Mouse (Mus musculus) erythroid progenitor cell, adult 5-6 weeks (primary cell): ENCODE measurements around the gene Tmem259. TPM values are rescaled to one million over a fixed set of nuclear protein-coding genes. Genes with fewer than 3 reads are reported as not detected.
A peak's percentile ranks its signal among the peaks of the same experiment; 100 is the strongest.

Experiments used
- ATAC-seq: replicated peaks from 2 replicates; pipeline ENCODE4 v1.8.0; 2016; ENCODE audit warnings: moderate number of reproducible peaks, mild to moderate bottlenecking, moderate TSS enrichment, inconsistent platforms; ENCODE audit not compliant: poor library complexity, low FRiP score, severe bottlenecking
- total RNA-seq, 2 experiments: library from RNA; stranded (forward) in 1 of 2; stranded (reverse) in 1 of 2; fragments of 150-400 nt in 1 of 2; fragments of 186-747, 209-891 nt in 1 of 2; gene quantifications; 2 replicates each; pipeline versions ENCODE4 v1.2.3 to v1.2.4; 2015 to 2017; ENCODE audit warnings: low replicate concordance in 2 of 2

The Tmem259 gene
- total RNA-seq, 2 experiments from 2014 or later = 49.2 to 57.0 TPM

DNA sequence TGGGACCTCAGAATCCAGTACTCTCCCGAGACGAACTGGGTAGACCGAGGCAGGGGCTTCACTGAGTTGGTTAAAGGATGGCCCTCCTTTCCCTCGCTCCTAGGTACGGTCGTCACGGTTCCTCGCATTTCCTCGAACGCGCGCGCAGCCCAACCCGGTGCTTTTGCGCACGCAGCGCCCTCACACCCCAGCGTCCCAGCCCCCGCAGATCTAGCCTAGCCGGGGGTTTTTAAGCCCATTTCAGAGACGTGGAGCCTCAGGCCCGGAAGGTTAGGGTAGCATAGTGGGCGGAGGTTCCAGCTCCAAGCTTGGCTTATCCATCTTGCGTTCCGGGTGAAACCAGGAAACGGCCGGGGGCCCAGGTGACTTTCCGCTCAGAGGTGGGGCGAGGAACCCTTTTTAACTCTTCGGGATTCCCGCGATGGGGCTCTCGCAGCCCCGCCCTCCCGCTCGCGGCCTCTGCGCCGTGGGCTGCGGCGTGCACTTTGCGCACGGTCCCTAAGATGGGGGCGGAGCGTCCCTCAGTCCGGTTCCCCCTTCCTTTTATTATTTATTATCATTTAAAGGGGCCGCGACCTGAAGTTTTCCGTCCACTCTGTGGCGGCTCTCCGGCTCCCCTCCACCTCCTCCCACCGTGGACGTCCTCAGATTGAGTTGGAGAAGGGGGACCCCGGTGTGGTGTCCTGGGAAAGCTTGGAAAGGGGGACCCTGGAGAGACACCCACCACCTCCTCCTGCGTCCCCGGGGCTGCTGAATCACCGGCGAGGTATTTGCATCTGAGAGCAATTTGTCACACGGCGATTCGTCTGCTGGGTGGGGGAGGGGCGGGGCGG is 57.4 kb downstream of the Tmem259 start, which contains the start of gene Arid3a:
Gene Arid3a (plus strand): TSS at position 553 of the 833 bp plus-strand sequence.
- peak; percentile 71 for ATAC-seq

DNA sequence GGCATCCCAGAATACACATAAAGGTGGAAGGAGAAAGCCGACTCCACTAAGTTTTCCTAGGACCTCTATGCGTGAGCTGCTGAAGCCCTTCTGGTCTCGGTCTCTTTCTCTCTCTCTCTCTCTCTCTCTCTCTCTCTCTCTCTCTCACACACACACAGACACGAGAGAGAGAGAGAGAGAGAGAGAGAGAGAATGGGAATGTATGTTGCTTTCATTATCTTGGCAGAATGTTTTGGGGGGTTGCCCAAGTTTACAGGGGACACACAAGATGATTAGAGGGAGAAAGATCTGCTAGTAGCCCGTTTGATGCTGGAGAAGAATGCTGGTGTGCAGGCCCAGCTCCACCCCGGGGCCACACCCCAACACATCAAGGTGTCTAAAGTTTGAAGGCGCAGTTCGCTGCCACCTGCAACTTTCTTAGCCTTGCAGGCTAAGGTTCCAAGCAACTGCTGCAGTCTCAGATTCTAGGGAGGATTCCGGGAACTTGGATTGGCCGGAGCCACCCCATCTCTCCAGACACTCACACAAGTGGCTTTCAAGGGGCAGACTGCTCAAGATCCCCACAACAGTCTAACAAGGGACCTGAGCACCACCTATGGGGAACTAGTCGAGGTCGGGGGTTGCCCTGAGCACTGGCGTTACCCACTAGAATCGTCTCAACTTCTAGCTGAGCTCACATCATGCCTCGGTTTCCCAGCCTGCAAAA is 58.2 kb downstream of the Tmem259 start:
- ATAC-seq = peak; percentile 26

DNA sequence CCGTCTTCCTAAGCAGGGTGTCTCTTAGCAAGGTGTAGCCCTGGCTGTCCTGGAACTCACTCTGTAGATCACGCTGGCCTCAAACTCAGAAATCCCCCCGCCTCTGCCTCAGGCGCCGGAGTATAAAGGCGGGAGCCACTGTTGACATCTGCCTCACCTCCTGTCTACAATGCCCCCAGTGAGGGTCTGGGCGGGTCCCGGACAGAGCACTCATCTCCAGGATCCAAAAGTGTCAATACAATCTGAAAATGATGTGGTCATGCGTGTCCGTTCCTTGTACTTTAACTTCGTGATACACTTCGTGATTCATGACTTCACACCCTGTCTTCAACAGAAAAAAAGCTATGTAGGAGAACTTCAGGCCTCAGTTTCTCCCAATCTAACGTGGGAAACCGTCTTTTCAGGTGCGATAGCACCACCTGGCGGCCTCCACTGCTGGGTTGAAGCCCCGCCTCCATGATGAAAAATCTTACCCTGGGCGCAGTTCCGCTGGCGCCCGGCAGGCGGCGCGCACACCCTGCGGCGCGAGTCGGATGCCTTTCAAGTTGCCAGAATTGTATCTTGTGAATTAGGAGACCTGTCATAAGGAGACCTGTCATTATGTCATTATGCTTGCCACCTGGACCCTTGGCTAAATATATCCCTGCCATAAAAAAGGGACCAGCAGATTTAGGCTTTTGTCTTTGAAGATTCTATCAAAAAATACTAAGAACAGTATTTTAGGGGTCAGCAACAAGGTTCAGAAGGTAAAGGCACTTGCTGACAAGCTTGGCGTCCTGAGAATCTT is 58.9 kb downstream of the Tmem259 start:
- peak; percentile 68 for ATAC-seq

Other genes with a start within 250 kb of the Tmem259 start
Only the 30 nearest of the 33 such genes appear.
- 40.0 and 58.7 TPM in 2 replicates for gene Rnf126, start 217.4 kb downstream of the Tmem259 start, total RNA-seq (2015; ENCODE audit: low replicate concordance)
- gene Rnf126, start 217.4 kb downstream of the Tmem259 start, total RNA-seq (2017; ENCODE audit: low replicate concordance) = 18.3 and 19.4 TPM in 2 replicates
- gene Fstl3, start 207.1 kb downstream of the Tmem259 start, total RNA-seq (2015; ENCODE audit: low replicate concordance) = 5.4 TPM in 1 of 2 replicates, not detected in the other
- 0.38 and 1.3 TPM in 2 replicates for gene Fstl3, start 207.1 kb downstream of the Tmem259 start, total RNA-seq (2017; ENCODE audit: low replicate concordance)
- gene Prss57, start 193.4 kb downstream of the Tmem259 start, total RNA-seq (2015; ENCODE audit: low replicate concordance) = 25.6 and 44.0 TPM in 2 replicates
- gene Prss57, start 193.4 kb downstream of the Tmem259 start, total RNA-seq (2017; ENCODE audit: low replicate concordance) = 1.1 and 6.5 TPM in 2 replicates
- 8.8 and 16.2 TPM in 2 replicates for gene Palm, start 190.8 kb downstream of the Tmem259 start, total RNA-seq (2015; ENCODE audit: low replicate concordance)
- 2.0 and 9.2 TPM in 2 replicates for gene Palm, start 190.8 kb downstream of the Tmem259 start, total RNA-seq (2017; ENCODE audit: low replicate concordance)
- not detected in 2 replicates for gene Misp, start 163.3 kb downstream of the Tmem259 start, total RNA-seq (2015; ENCODE audit: low replicate concordance)
- not detected in 2 replicates for gene Misp, start 163.3 kb downstream of the Tmem259 start, total RNA-seq (2017; ENCODE audit: low replicate concordance)
- gene Ptbp1, start 129.9 kb downstream of the Tmem259 start, total RNA-seq (2015; ENCODE audit: low replicate concordance) = 134 and 185 TPM in 2 replicates
- gene Ptbp1, start 129.9 kb downstream of the Tmem259 start, total RNA-seq (2017; ENCODE audit: low replicate concordance) = 89.3 and 94.7 TPM in 2 replicates
- gene Prtn3, start 109.9 kb downstream of the Tmem259 start, total RNA-seq (2015; ENCODE audit: low replicate concordance) = 247 and 296 TPM in 2 replicates
- 52.3 and 54.7 TPM in 2 replicates for gene Prtn3, start 109.9 kb downstream of the Tmem259 start, total RNA-seq (2017; ENCODE audit: low replicate concordance)
- gene Plppr3, start 109.7 kb downstream of the Tmem259 start, total RNA-seq (2015; ENCODE audit: low replicate concordance) = 0.84 TPM in 1 of 2 replicates, not detected in the other
- gene Plppr3, start 109.7 kb downstream of the Tmem259 start, total RNA-seq (2017; ENCODE audit: low replicate concordance) = 0.83 and 1.7 TPM in 2 replicates
- 613 and 617 TPM in 2 replicates for gene Elane, start 98.1 kb downstream of the Tmem259 start, total RNA-seq (2015; ENCODE audit: low replicate concordance)
- 146 and 166 TPM in 2 replicates for gene Elane, start 98.1 kb downstream of the Tmem259 start, total RNA-seq (2017; ENCODE audit: low replicate concordance)
- not detected in 2 replicates for gene Cfd, start 93.5 kb downstream of the Tmem259 start, total RNA-seq (2015; ENCODE audit: low replicate concordance)
- gene Cfd, start 93.5 kb downstream of the Tmem259 start, total RNA-seq (2017; ENCODE audit: low replicate concordance) = not detected in 2 replicates
- 5.9 and 17.7 TPM in 2 replicates for gene Med16, start 75.4 kb downstream of the Tmem259 start, total RNA-seq (2015; ENCODE audit: low replicate concordance)
- gene Med16, start 75.4 kb downstream of the Tmem259 start, total RNA-seq (2017; ENCODE audit: low replicate concordance) = 8.0 and 9.1 TPM in 2 replicates
- gene Gm26602, start 73.5 kb downstream of the Tmem259 start, total RNA-seq (2015; ENCODE audit: low replicate concordance) = not detected in 2 replicates
- 22.8 TPM in 1 of 2 replicates, not detected in the other for gene Gm26602, start 73.5 kb downstream of the Tmem259 start, total RNA-seq (2017; ENCODE audit: low replicate concordance)
- not detected in 2 replicates for gene Kiss1r, start 67.4 kb downstream of the Tmem259 start, total RNA-seq (2015; ENCODE audit: low replicate concordance)
- gene Kiss1r, start 67.4 kb downstream of the Tmem259 start, total RNA-seq (2017; ENCODE audit: low replicate concordance) = not detected in 2 replicates
- 60.2 and 65.4 TPM in 2 replicates for gene R3hdm4, start 63.1 kb downstream of the Tmem259 start, total RNA-seq (2015; ENCODE audit: low replicate concordance)
- 37.4 and 45.8 TPM in 2 replicates for gene R3hdm4, start 63.1 kb downstream of the Tmem259 start, total RNA-seq (2017; ENCODE audit: low replicate concordance)
- 4.2 and 9.7 TPM in 2 replicates for gene Arid3a, start 57.3 kb downstream of the Tmem259 start, total RNA-seq (2015; ENCODE audit: low replicate concordance)
- gene Arid3a, start 57.3 kb downstream of the Tmem259 start, total RNA-seq (2017; ENCODE audit: low replicate concordance) = 4.8 and 8.6 TPM in 2 replicates
- 4.0 and 10.1 TPM in 2 replicates for gene Wdr18, start 24.2 kb downstream of the Tmem259 start, total RNA-seq (2015; ENCODE audit: low replicate concordance)
- gene Wdr18, start 24.2 kb downstream of the Tmem259 start, total RNA-seq (2017; ENCODE audit: low replicate concordance) = 0.98 and 4.6 TPM in 2 replicates
- gene Grin3b, start 13.6 kb downstream of the Tmem259 start, total RNA-seq (2015; ENCODE audit: low replicate concordance) = not detected in 2 replicates
- gene Grin3b, start 13.6 kb downstream of the Tmem259 start, total RNA-seq (2017; ENCODE audit: low replicate concordance) = not detected in 2 replicates
- 20.1 and 39.6 TPM in 2 replicates for gene Cnn2, start 4.3 kb upstream of the Tmem259 start, total RNA-seq (2015; ENCODE audit: low replicate concordance)
- gene Cnn2, start 4.3 kb upstream of the Tmem259 start, total RNA-seq (2017; ENCODE audit: low replicate concordance) = 18.2 and 26.3 TPM in 2 replicates
- 44.0 and 58.4 TPM in 2 replicates for gene Abca7, start 12.2 kb upstream of the Tmem259 start, total RNA-seq (2015; ENCODE audit: low replicate concordance)
- gene Abca7, start 12.2 kb upstream of the Tmem259 start, total RNA-seq (2017; ENCODE audit: low replicate concordance) = 58.6 and 71.8 TPM in 2 replicates
- gene Arhgap45, start 32.3 kb upstream of the Tmem259 start, total RNA-seq (2015; ENCODE audit: low replicate concordance) = 23.4 and 23.9 TPM in 2 replicates
- 16.0 and 28.8 TPM in 2 replicates for gene Arhgap45, start 32.3 kb upstream of the Tmem259 start, total RNA-seq (2017; ENCODE audit: low replicate concordance)
- 18.4 and 20.5 TPM in 2 replicates for gene Polr2e, start 55.5 kb upstream of the Tmem259 start, total RNA-seq (2015; ENCODE audit: low replicate concordance)
- 14.6 and 28.4 TPM in 2 replicates for gene Polr2e, start 55.5 kb upstream of the Tmem259 start, total RNA-seq (2017; ENCODE audit: low replicate concordance)
- 371 and 490 TPM in 2 replicates for gene Gpx4, start 62.8 kb upstream of the Tmem259 start, total RNA-seq (2015; ENCODE audit: low replicate concordance)
- gene Gpx4, start 62.8 kb upstream of the Tmem259 start, total RNA-seq (2017; ENCODE audit: low replicate concordance) = 239 and 372 TPM in 2 replicates
- gene Sbno2, start 121.2 kb upstream of the Tmem259 start, total RNA-seq (2015; ENCODE audit: low replicate concordance) = 19.5 and 21.8 TPM in 2 replicates
- 34.3 and 36.1 TPM in 2 replicates for gene Sbno2, start 121.2 kb upstream of the Tmem259 start, total RNA-seq (2017; ENCODE audit: low replicate concordance)
- 224 and 296 TPM in 2 replicates for gene Stk11, start 131.5 kb upstream of the Tmem259 start, total RNA-seq (2015; ENCODE audit: low replicate concordance)
- 440 and 520 TPM in 2 replicates for gene Stk11, start 131.5 kb upstream of the Tmem259 start, total RNA-seq (2017; ENCODE audit: low replicate concordance)
- gene Atp5d, start 154.3 kb upstream of the Tmem259 start, total RNA-seq (2015; ENCODE audit: low replicate concordance) = 89.3 and 94.8 TPM in 2 replicates
- 19.4 and 39.9 TPM in 2 replicates for gene Atp5d, start 154.3 kb upstream of the Tmem259 start, total RNA-seq (2017; ENCODE audit: low replicate concordance)
- gene Cbarp, start 156.5 kb upstream of the Tmem259 start, total RNA-seq (2015; ENCODE audit: low replicate concordance) = not detected in 2 replicates
- gene Cbarp, start 156.5 kb upstream of the Tmem259 start, total RNA-seq (2017; ENCODE audit: low replicate concordance) = not detected in 2 replicates
- gene Midn, start 163.9 kb upstream of the Tmem259 start, total RNA-seq (2015; ENCODE audit: low replicate concordance) = 20.1 and 23.8 TPM in 2 replicates
- 12.5 and 18.2 TPM in 2 replicates for gene Midn, start 163.9 kb upstream of the Tmem259 start, total RNA-seq (2017; ENCODE audit: low replicate concordance)
- gene Cirbp, start 181.7 kb upstream of the Tmem259 start, total RNA-seq (2015; ENCODE audit: low replicate concordance) = 10.1 and 19.7 TPM in 2 replicates
- gene Cirbp, start 181.7 kb upstream of the Tmem259 start, total RNA-seq (2017; ENCODE audit: low replicate concordance) = 33.5 and 39.6 TPM in 2 replicates
- not detected in 2 replicates for gene 1600002K03Rik, start 188.6 kb upstream of the Tmem259 start, total RNA-seq (2015; ENCODE audit: low replicate concordance)
- gene 1600002K03Rik, start 188.6 kb upstream of the Tmem259 start, total RNA-seq (2017; ENCODE audit: low replicate concordance) = not detected in 2 replicates
- not detected in 2 replicates for gene Efna2, start 195.2 kb upstream of the Tmem259 start, total RNA-seq (2015; ENCODE audit: low replicate concordance)
- gene Efna2, start 195.2 kb upstream of the Tmem259 start, total RNA-seq (2017; ENCODE audit: low replicate concordance) = not detected in 2 replicates